ENCODE assay signal across 20 mouse cellular contexts in the genomic region with DNA sequence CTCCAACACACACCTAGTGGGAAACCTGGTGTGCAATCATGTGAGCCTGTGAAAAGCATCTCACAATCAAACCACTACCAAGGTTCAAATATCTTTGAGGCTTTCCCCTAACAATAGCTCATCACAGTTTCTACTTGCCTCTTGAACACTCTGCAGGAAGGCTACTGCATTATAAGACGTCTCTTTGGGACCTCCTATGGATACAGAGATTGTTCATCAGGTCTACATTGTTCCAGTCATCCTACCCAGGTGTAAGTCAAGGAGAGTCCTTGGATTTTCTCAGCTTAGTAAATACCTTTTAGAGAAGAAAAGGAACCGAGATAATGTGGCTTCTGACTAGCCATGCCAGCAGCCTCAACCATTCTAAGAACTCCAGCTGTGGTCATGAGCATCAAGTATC.
"Had no signal": no experiment of that assay in that cellular context is flagged by ENCODE, and none has a peak within 500 bp of the region (broad histone marks: within the 10 kb centered on the region; RNA-seq: fewer than 3 reads in every experiment).

No protein-coding gene starts in this region.

- ATAC-seq: forebrain, embryonic 13.5 days; forebrain, embryonic 14.5 days; forebrain, embryonic 15.5 days; forebrain, embryonic 16.5 days; forebrain, postnatal 0 days had no signal

- DNase-seq: cerebellum, adult 9-10 months; cerebellum, adult 9-11 months; cerebellum, postnatal 10 days; cerebellum, postnatal 14 days; cerebellum, postnatal 25 days; cerebellum, postnatal 36 days; embryo, embryonic 11 days; forebrain, postnatal 0 days; gastrocnemius, adult 2 months; gastrocnemius, postnatal 10 days; gastrocnemius, postnatal 14 days; gastrocnemius, postnatal 25 days; gastrocnemius, postnatal 36 days; heart, adult 11 months; heart, adult 18-20 months; heart, adult 2 months had no signal
